Mouse (Mus musculus): ENCODE data around the gene Pklr. TPM values are rescaled to one million over a fixed set of nuclear protein-coding genes. Genes with fewer than 3 reads are reported as not detected.

Pklr gene
- polyA plus RNA-seq, 1 experiment from 2014 or later: 0.05 TPM

GRCm38 (mm10) chr3:89101459-89101811 lies 34.5 kb upstream of the Pklr start:
- Histone ChIP-seq H3K27me3 (replicated peaks) (no peaks in the 10 kb centered on the region), H3K4me2 (peak overlapping the region; percentile 80), H3K4me1 (peaks cover 35% of the 10 kb centered on the region), H3K36me3 (replicated peaks) (peaks cover 15% of the 10 kb centered on the region; the same call in 1 of the 2 replicates), H3K4me3 (peak overlapping the region; percentile 69), H3K27ac (peak overlapping the region; percentile 83), H3K9me3 (no peaks in the 10 kb centered on the region), H3K9ac (peak overlapping the region; percentile 49)
- WGBS: under 1% methylated on average over 19 of the region's 19 CpGs
- ATAC-seq (replicated peaks): peak; percentile 57

GRCm38 (mm10) chr3:89101812-89102494 lies 34.0 kb upstream of the Pklr start, which contains the start of gene Fdps:
Gene Fdps, minus strand, starts transcription at chr3:89101959.
- Histone ChIP-seq H3K4me3 (peak within 1 kb of the TSS; percentile 69), H3K4me2 (peak within 1 kb of the TSS; percentile 80), H3K4me1 (peaks cover 35% of the 10 kb centered on the region), H3K9ac (peak within 1 kb of the TSS; percentile 49), H3K36me3 (replicated peaks) (peaks cover 9% of the 10 kb centered on the region; the same call in 1 of the 2 replicates), H3K27me3 (replicated peaks) (no peaks in the 10 kb centered on the region), H3K27ac (peak within 1 kb of the TSS; percentile 84), H3K9me3 (no peaks in the 10 kb centered on the region)
- WGBS: under 1% methylated on average over 26 of the region's 26 CpGs
- peak; percentile 99 for ATAC-seq (replicated peaks)

GRCm38 (mm10) chr3:89102495-89103290 lies 33.2 kb upstream of the Pklr start:
- Histone ChIP-seq H3K27me3 (replicated peaks) (no peaks in the 10 kb centered on the region), H3K36me3 (replicated peaks) (peaks cover 6% of the 10 kb centered on the region; the same call in 1 of the 2 replicates), H3K27ac (peak overlapping the region; percentile 84), H3K4me2 (peak overlapping the region; percentile 80), H3K9me3 (no peaks in the 10 kb centered on the region), H3K4me3 (peak overlapping the region; percentile 69), H3K4me1 (peaks cover 35% of the 10 kb centered on the region), H3K9ac (no peak overlapping the region)
- 66% methylated on average over 12 of the region's 12 CpGs for WGBS
- no peak for ATAC-seq (replicated peaks)

- WGBS: 81% methylated on average over 4 of the region's 4 CpGs
Observed at GRCm38 (mm10) chr3:89103291-89103595, 32.7 kb upstream of the Pklr start.

GRCm38 (mm10) chr3:89106881-89107280 lies 29.1 kb upstream of the Pklr start:
- Histone ChIP-seq H3K9ac (no peak overlapping the region), H3K4me2 (no peak overlapping the region), H3K36me3 (replicated peaks) (no peaks in the 10 kb centered on the region), H3K4me3 (no peak overlapping the region), H3K4me1 (peaks cover 5% of the 10 kb centered on the region; the same call in 1 of the 2 replicates), H3K27me3 (replicated peaks) (no peaks in the 10 kb centered on the region), H3K9me3 (no peaks in the 10 kb centered on the region), H3K27ac (no peak overlapping the region)
- no peak for ATAC-seq (replicated peaks)

More at GRCm38 (mm10) chr3:89103291-89103595, 32.7 kb upstream of the Pklr start:
- no peak overlapping the region for H3K9ac ChIP-seq
- peaks cover 4% of the 10 kb centered on the region; the same call in 1 of the 2 replicates for H3K36me3 ChIP-seq (replicated peaks)
- H3K4me3 ChIP-seq: no peak overlapping the region
- H3K27me3 ChIP-seq (replicated peaks): no peaks in the 10 kb centered on the region
- ATAC-seq (replicated peaks): no peak
- peaks cover 34% of the 10 kb centered on the region for H3K4me1 ChIP-seq
- no peak overlapping the region for H3K27ac ChIP-seq
- no peaks in the 10 kb centered on the region for H3K9me3 ChIP-seq
- no peak overlapping the region for H3K4me2 ChIP-seq

- no peak for ATAC-seq (replicated peaks)
- 82% methylated on average over 3 of the region's 3 CpGs for whole genome bisulfite sequencing
- H3K9me3 ChIP-seq: no peaks in the 10 kb centered on the region
- no peak overlapping the region for H3K4me2 ChIP-seq
- no peak overlapping the region for H3K27ac ChIP-seq
- no peak overlapping the region for H3K4me3 ChIP-seq
- peaks cover under 1% of the 10 kb centered on the region; the same call in 1 of the 2 replicates for H3K4me1 ChIP-seq
- no peaks in the 10 kb centered on the region for H3K36me3 ChIP-seq (replicated peaks)
- H3K9ac ChIP-seq: no peak overlapping the region
- H3K27me3 ChIP-seq (replicated peaks): no peaks in the 10 kb centered on the region
Observed at GRCm38 (mm10) chr3:89107545-89107944, 28.4 kb upstream of the Pklr start.

- Histone ChIP-seq H3K27ac (no peak overlapping the region), H3K4me2 (no peak overlapping the region), H3K4me3 (no peak overlapping the region), H3K27me3 (replicated peaks) (no peaks in the 10 kb centered on the region), H3K9ac (no peak overlapping the region), H3K36me3 (replicated peaks) (no peaks in the 10 kb centered on the region), H3K9me3 (no peaks in the 10 kb centered on the region), H3K4me1 (no peaks in the 10 kb centered on the region)
- no peak for ATAC-seq (replicated peaks)
- WGBS: 77% methylated on average over 1 of the region's 1 CpGs
Observed at GRCm38 (mm10) chr3:89108146-89108545, 27.8 kb upstream of the Pklr start.

GRCm38 (mm10) chr3:89113058-89113457 lies 22.9 kb upstream of the Pklr start:
- H3K9me3 ChIP-seq: no peaks in the 10 kb centered on the region
- H3K27me3 ChIP-seq (replicated peaks): no peaks in the 10 kb centered on the region
- no peaks in the 10 kb centered on the region for H3K4me1 ChIP-seq
- H3K4me3 ChIP-seq: no peak overlapping the region
- no peak for ATAC-seq (replicated peaks)
- H3K4me2 ChIP-seq: no peak overlapping the region
- H3K27ac ChIP-seq: no peak overlapping the region
- no peak overlapping the region for H3K9ac ChIP-seq
- no peaks in the 10 kb centered on the region for H3K36me3 ChIP-seq (replicated peaks)
- 85% methylated on average over 4 of the region's 4 CpGs for WGBS

- H3K9me3 ChIP-seq: no peaks in the 10 kb centered on the region
- H3K27ac ChIP-seq: no peak overlapping the region
- ATAC-seq (replicated peaks): no peak
- H3K4me1 ChIP-seq: no peaks in the 10 kb centered on the region
- H3K27me3 ChIP-seq (replicated peaks): no peaks in the 10 kb centered on the region
- H3K9ac ChIP-seq: no peak overlapping the region
- H3K4me2 ChIP-seq: no peak overlapping the region
- H3K36me3 ChIP-seq (replicated peaks): no peaks in the 10 kb centered on the region
- no peak overlapping the region for H3K4me3 ChIP-seq
- 11% methylated on average over 2 of the region's 2 CpGs for WGBS
Observed at GRCm38 (mm10) chr3:89115522-89115921, 20.4 kb upstream of the Pklr start.

GRCm38 (mm10) chr3:89123313-89123712 lies 12.6 kb upstream of the Pklr start:
- no peak overlapping the region for H3K4me3 ChIP-seq
- no peaks in the 10 kb centered on the region for H3K9me3 ChIP-seq
- ATAC-seq (replicated peaks): no peak
- no peak overlapping the region for H3K9ac ChIP-seq
- WGBS: 81% methylated on average over 2 of the region's 2 CpGs
- no peak overlapping the region for H3K4me2 ChIP-seq
- H3K4me1 ChIP-seq: no peaks in the 10 kb centered on the region
- H3K36me3 ChIP-seq (replicated peaks): no peaks in the 10 kb centered on the region
- no peak overlapping the region for H3K27ac ChIP-seq
- no peaks in the 10 kb centered on the region for H3K27me3 ChIP-seq (replicated peaks)

- no peak overlapping the region for H3K4me2 ChIP-seq
- 77% methylated on average over 3 of the region's 3 CpGs for WGBS
- no peak overlapping the region for H3K27ac ChIP-seq
- H3K4me1 ChIP-seq: no peaks in the 10 kb centered on the region
- H3K4me3 ChIP-seq: no peak overlapping the region
- no peaks in the 10 kb centered on the region for H3K27me3 ChIP-seq (replicated peaks)
- H3K9me3 ChIP-seq: no peaks in the 10 kb centered on the region
- H3K9ac ChIP-seq: no peak overlapping the region
- H3K36me3 ChIP-seq (replicated peaks): no peaks in the 10 kb centered on the region
- ATAC-seq (replicated peaks): no peak
Observed at GRCm38 (mm10) chr3:89124241-89124640, 11.7 kb upstream of the Pklr start.

GRCm38 (mm10) chr3:89125981-89126380 lies 10.0 kb upstream of the Pklr start:
- Histone ChIP-seq H3K9ac (no peak overlapping the region), H3K4me2 (no peak overlapping the region), H3K4me1 (no peaks in the 10 kb centered on the region), H3K27ac (no peak overlapping the region), H3K9me3 (no peaks in the 10 kb centered on the region), H3K4me3 (no peak overlapping the region), H3K27me3 (replicated peaks) (no peaks in the 10 kb centered on the region), H3K36me3 (replicated peaks) (no peaks in the 10 kb centered on the region)
- 89% methylated on average over 3 of the region's 3 CpGs for WGBS
- ATAC-seq (replicated peaks): no peak
